Mouse (Mus musculus) layer of hippocampus, postnatal 10 days (tissue): ENCODE data around the gene Pigz. TPM values are rescaled to one million over a fixed set of nuclear protein-coding genes. Genes with fewer than 3 reads are reported as not detected.

Experiments used
- DNase-seq, 2 experiments: peaks; one replicate each; pipeline ENCODE4 v3.0.0; 2021; ENCODE audit warnings: low spot score in 2 of 2
- microRNA-seq, 2 experiments: library from miRNA; unstranded; fragments of <30 nt; microRNA quantifications; one replicate each; pipeline ENCODE4 v1.2.0; 2021
- total RNA-seq, 2 experiments: library from RNA; stranded (reverse); gene quantifications; 2 replicates each; pipeline ENCODE4 v1.2.3; 2021

The Pigz gene
- total RNA-seq, 2 experiments from 2014 or later, result 6.9 to 7.0 TPM

DNA sequence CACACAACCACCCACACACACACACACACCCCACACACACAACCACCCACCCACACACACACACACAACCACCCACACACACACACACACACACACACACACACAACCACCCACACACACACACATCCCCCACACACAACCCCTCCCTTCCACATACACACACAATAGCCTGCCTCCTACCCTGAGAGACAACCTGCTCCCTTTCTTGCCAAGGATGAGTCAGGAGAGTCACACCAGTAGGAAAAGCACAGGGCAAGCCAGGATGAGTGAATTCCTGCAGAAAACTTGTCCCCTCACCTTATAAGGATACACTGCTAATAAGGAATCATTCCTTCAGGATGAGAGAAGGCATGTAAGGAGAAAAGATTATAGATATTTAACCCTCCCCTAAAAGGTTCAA is 60.3 kb downstream of the Pigz start:
- DNase-seq, result no peak

Small RNAs within 50 kb of the gene (microRNA-seq; reads per million reads assigned to microRNA genes)
- gene Gm26269, result 0 reads per million in 2 experiments

Other genes with a start within 250 kb of the Pigz start
- under 1 TPM; 0.18 to 0.36 TPM for gene Meltf, start 55.0 kb upstream of the Pigz start, total RNA-seq
- 10 to 100 TPM; 53.6 to 55.9 TPM for gene 0610012G03Rik, start 14.6 kb downstream of the Pigz start, total RNA-seq
- 10 to 100 TPM; 49.1 to 57.3 TPM for gene Ncbp2, start 14.7 kb downstream of the Pigz start, total RNA-seq
- gene Senp5, start 69.4 kb downstream of the Pigz start, total RNA-seq, result 10 to 100 TPM; 41.5 to 42.7 TPM
- gene Pak2, start 145.5 kb downstream of the Pigz start, total RNA-seq, result 10 to 100 TPM; 34.6 to 38.0 TPM
- gene Pigx, start 165.9 kb downstream of the Pigz start, total RNA-seq, result 10 to 100 TPM; 31.6 to 36.3 TPM
- gene Cep19, start 165.9 kb downstream of the Pigz start, total RNA-seq, result 10 to 100 TPM; 58.9 to 62.3 TPM
- gene Nrros, start 231.7 kb downstream of the Pigz start, total RNA-seq, result 1 to 10 TPM; 7.6 to 8.8 TPM
- not detected for gene Bex6, start 246.0 kb downstream of the Pigz start, total RNA-seq